Mouse (Mus musculus) skeletal muscle tissue, adult 2 months (tissue): ENCODE results near the gene Ubtd2.

ENCODE experiments used
- DNase-seq: peaks from one replicate; pipeline ENCODE4 v3.0.0-alpha.2; 2012; ENCODE audit warnings: low read depth, low spot score

The Ubtd2 gene

GRCm38 (mm10) chr11:32545605-32546004 lies 90.4 kb downstream of the Ubtd2 start:
- DNase-seq, result no peak

- DNase-seq, result peak; percentile 86
These were observed 91.3 kb downstream of the Ubtd2 start for GRCm38 (mm10) chr11:32546483-32546882.

- DNase-seq, result no peak
These were observed 92.3 kb downstream of the Ubtd2 start for GRCm38 (mm10) chr11:32547391-32547947.

GRCm38 (mm10) chr11:32548240-32548639 lies 93.1 kb downstream of the Ubtd2 start:
- DNase-seq, result no peak

- no peak for DNase-seq
These were observed 94.1 kb downstream of the Ubtd2 start for GRCm38 (mm10) chr11:32549236-32549635.

- DNase-seq, result peak; percentile 49
These were observed 94.9 kb downstream of the Ubtd2 start for GRCm38 (mm10) chr11:32550102-32550501.

GRCm38 (mm10) chr11:32551056-32551455 lies 95.9 kb downstream of the Ubtd2 start:
- DNase-seq, result no peak

- no peak for DNase-seq
These were observed 96.6 kb downstream of the Ubtd2 start for GRCm38 (mm10) chr11:32551579-32552297.

GRCm38 (mm10) chr11:32552401-32553090 lies 97.4 kb downstream of the Ubtd2 start:
- no peak for DNase-seq

GRCm38 (mm10) chr11:32553311-32554140 lies 98.4 kb downstream of the Ubtd2 start:
- no peak for DNase-seq

- DNase-seq, result no peak
These were observed 99.2 kb downstream of the Ubtd2 start for GRCm38 (mm10) chr11:32554141-32555091.

- no peak for DNase-seq
These were observed 100.0 kb downstream of the Ubtd2 start for GRCm38 (mm10) chr11:32555103-32555689.

GRCm38 (mm10) chr11:32556333-32556990 lies 101.3 kb downstream of the Ubtd2 start:
- DNase-seq, result peak; percentile 39

GRCm38 (mm10) chr11:32558026-32558425 lies 102.9 kb downstream of the Ubtd2 start:
- no peak for DNase-seq

- DNase-seq, result no peak
These were observed 103.5 kb downstream of the Ubtd2 start for GRCm38 (mm10) chr11:32558677-32559076.

- no peak for DNase-seq
These were observed 105.0 kb downstream of the Ubtd2 start for GRCm38 (mm10) chr11:32560015-32560770.

- DNase-seq, result no peak
These were observed 106.5 kb downstream of the Ubtd2 start for GRCm38 (mm10) chr11:32561465-32562355.

- no peak for DNase-seq
These were observed 107.5 kb downstream of the Ubtd2 start for GRCm38 (mm10) chr11:32562706-32563105.
